Mouse (Mus musculus): Measurements from ENCODE around the gene Kcnq5. TPM values are rescaled to one million over a fixed set of nuclear protein-coding genes. Genes with fewer than 3 reads are reported as not detected.

The Kcnq5 gene
- total and polyA plus RNA-seq, 2 experiments from 2014 or later, result 1.4 to 1.7 TPM

- H3K4me3 ChIP-seq (ENCODE audit: low read depth, low read length), result no peak overlapping the region
- no peak overlapping the region for H3K27ac ChIP-seq (ENCODE audit: low read depth)
- no peaks in the 10 kb centered on the region for H3K36me3 ChIP-seq (replicated peaks; ENCODE audit: control insufficient read depth, insufficient read depth, low read length)
- no peaks in the 10 kb centered on the region for H3K9me3 ChIP-seq (replicated peaks; ENCODE audit: control insufficient read depth, low read length)
- DNase-seq (ENCODE audit: low spot score) (peak; percentile 21), ATAC-seq (ENCODE audit: insufficient read depth, low read depth) (no peak)
- H3K4me1 ChIP-seq (ENCODE audit: control insufficient read depth, insufficient read depth), result no peaks in the 10 kb centered on the region
- 51% methylated on average over 2 of the region's 2 CpGs for WGBS
- no peak overlapping the region for H3K4me2 ChIP-seq (ENCODE audit: low read depth, low read length)
- H3K9ac ChIP-seq (replicated peaks; ENCODE audit: low read depth, low read length), result no peak overlapping the region
- TF ChIP-seq CTCF (IDR thresholded peaks at IDR 0.05; ENCODE audit: low read depth), result peak; percentile 27
- no peak for TF ChIP-seq EP300 (IDR thresholded peaks at IDR 0.05; ENCODE audit: low read depth)
- H3K27me3 ChIP-seq (ENCODE audit: control insufficient read depth, insufficient read depth, low read length), result no peaks in the 10 kb centered on the region
These were observed 513.5 kb downstream of the Kcnq5 start for GRCm38 (mm10) chr1:21448227-21448626.

GRCm38 (mm10) chr1:21436753-21437152, 525.0 kb downstream of the Kcnq5 start:
- Histone ChIP-seq H3K9me3 (replicated peaks; ENCODE audit: control insufficient read depth, low read length) (no peaks in the 10 kb centered on the region), H3K27ac (ENCODE audit: low read depth) (no peak overlapping the region), H3K4me2 (ENCODE audit: low read depth, low read length) (no peak overlapping the region), H3K4me3 (ENCODE audit: low read depth, low read length) (no peak overlapping the region), H3K9ac (replicated peaks; ENCODE audit: low read depth, low read length) (no peak overlapping the region), H3K36me3 (replicated peaks; ENCODE audit: control insufficient read depth, insufficient read depth, low read length) (no peaks in the 10 kb centered on the region), H3K27me3 (ENCODE audit: control insufficient read depth, insufficient read depth, low read length) (no peaks in the 10 kb centered on the region), H3K4me1 (ENCODE audit: control insufficient read depth, insufficient read depth) (no peaks in the 10 kb centered on the region)
- TF ChIP-seq CTCF (IDR thresholded peaks at IDR 0.05; ENCODE audit: low read depth), result no peak
- no peak for TF ChIP-seq EP300 (IDR thresholded peaks at IDR 0.05; ENCODE audit: low read depth)
- DNase-seq (ENCODE audit: low spot score), result no peak
- WGBS, result 70% methylated on average over 3 of the region's 3 CpGs
- no peak for ATAC-seq (ENCODE audit: insufficient read depth, low read depth)

- TF ChIP-seq EP300 (IDR thresholded peaks at IDR 0.05; ENCODE audit: low read depth) (no peak), CTCF (IDR thresholded peaks at IDR 0.05; ENCODE audit: low read depth) (no peak)
- no peaks in the 10 kb centered on the region for H3K4me1 ChIP-seq (ENCODE audit: control insufficient read depth, insufficient read depth)
- H3K9ac ChIP-seq (replicated peaks; ENCODE audit: low read depth, low read length), result no peak overlapping the region
- H3K27ac ChIP-seq (ENCODE audit: low read depth), result no peak overlapping the region
- H3K36me3 ChIP-seq (replicated peaks; ENCODE audit: control insufficient read depth, insufficient read depth, low read length), result no peaks in the 10 kb centered on the region
- WGBS, result 45% methylated on average over 3 of the region's 3 CpGs
- no peak overlapping the region for H3K4me3 ChIP-seq (ENCODE audit: low read depth, low read length)
- ATAC-seq (ENCODE audit: insufficient read depth, low read depth), result no peak
- H3K27me3 ChIP-seq (ENCODE audit: control insufficient read depth, insufficient read depth, low read length), result no peaks in the 10 kb centered on the region
- DNase-seq (ENCODE audit: low spot score), result no peak
- H3K4me2 ChIP-seq (ENCODE audit: low read depth, low read length), result no peak overlapping the region
- H3K9me3 ChIP-seq (replicated peaks; ENCODE audit: control insufficient read depth, low read length), result no peaks in the 10 kb centered on the region
These were observed 526.9 kb downstream of the Kcnq5 start for GRCm38 (mm10) chr1:21434853-21435252.

- 75% methylated on average over 3 of the region's 3 CpGs for WGBS
- Histone ChIP-seq H3K27me3 (ENCODE audit: control insufficient read depth, insufficient read depth, low read length) (no peaks in the 10 kb centered on the region), H3K4me3 (ENCODE audit: low read depth, low read length) (no peak overlapping the region), H3K4me2 (ENCODE audit: low read depth, low read length) (no peak overlapping the region), H3K9ac (replicated peaks; ENCODE audit: low read depth, low read length) (no peak overlapping the region), H3K36me3 (replicated peaks; ENCODE audit: control insufficient read depth, insufficient read depth, low read length) (no peaks in the 10 kb centered on the region), H3K27ac (ENCODE audit: low read depth) (no peak overlapping the region), H3K4me1 (ENCODE audit: control insufficient read depth, insufficient read depth) (no peaks in the 10 kb centered on the region), H3K9me3 (replicated peaks; ENCODE audit: control insufficient read depth, low read length) (no peaks in the 10 kb centered on the region)
- ATAC-seq (ENCODE audit: insufficient read depth, low read depth) (no peak), DNase-seq (ENCODE audit: low spot score) (no peak)
- no peak for TF ChIP-seq EP300 (IDR thresholded peaks at IDR 0.05; ENCODE audit: low read depth)
- TF ChIP-seq CTCF (IDR thresholded peaks at IDR 0.05; ENCODE audit: low read depth), result no peak
These were observed 530.1 kb downstream of the Kcnq5 start for GRCm38 (mm10) chr1:21431666-21432065.

- H3K4me3 ChIP-seq (ENCODE audit: low read depth, low read length), result no peak overlapping the region
- WGBS, result 73% methylated on average over 4 of the region's 4 CpGs
- H3K36me3 ChIP-seq (replicated peaks; ENCODE audit: control insufficient read depth, insufficient read depth, low read length), result no peaks in the 10 kb centered on the region
- H3K27me3 ChIP-seq (ENCODE audit: control insufficient read depth, insufficient read depth, low read length), result no peaks in the 10 kb centered on the region
- no peaks in the 10 kb centered on the region for H3K4me1 ChIP-seq (ENCODE audit: control insufficient read depth, insufficient read depth)
- no peaks in the 10 kb centered on the region for H3K9me3 ChIP-seq (replicated peaks; ENCODE audit: control insufficient read depth, low read length)
- no peak for DNase-seq (ENCODE audit: low spot score)
- H3K27ac ChIP-seq (ENCODE audit: low read depth), result no peak overlapping the region
- no peak overlapping the region for H3K9ac ChIP-seq (replicated peaks; ENCODE audit: low read depth, low read length)
- no peak overlapping the region for H3K4me2 ChIP-seq (ENCODE audit: low read depth, low read length)
- no peak for ATAC-seq (ENCODE audit: insufficient read depth, low read depth)
- TF ChIP-seq EP300 (IDR thresholded peaks at IDR 0.05; ENCODE audit: low read depth) (no peak), CTCF (IDR thresholded peaks at IDR 0.05; ENCODE audit: low read depth) (no peak)
These were observed 533.7 kb downstream of the Kcnq5 start for GRCm38 (mm10) chr1:21428079-21428478.

GRCm38 (mm10) chr1:21425654-21426053, 536.1 kb downstream of the Kcnq5 start:
- Histone ChIP-seq H3K36me3 (replicated peaks; ENCODE audit: control insufficient read depth, insufficient read depth, low read length) (no peaks in the 10 kb centered on the region), H3K9me3 (replicated peaks; ENCODE audit: control insufficient read depth, low read length) (no peaks in the 10 kb centered on the region), H3K27ac (ENCODE audit: low read depth) (no peak overlapping the region), H3K4me1 (ENCODE audit: control insufficient read depth, insufficient read depth) (no peaks in the 10 kb centered on the region), H3K9ac (replicated peaks; ENCODE audit: low read depth, low read length) (no peak overlapping the region), H3K4me3 (ENCODE audit: low read depth, low read length) (no peak overlapping the region), H3K4me2 (ENCODE audit: low read depth, low read length) (no peak overlapping the region), H3K27me3 (ENCODE audit: control insufficient read depth, insufficient read depth, low read length) (no peaks in the 10 kb centered on the region)
- no peak for DNase-seq (ENCODE audit: low spot score)
- ATAC-seq (ENCODE audit: insufficient read depth, low read depth), result no peak
- TF ChIP-seq CTCF (IDR thresholded peaks at IDR 0.05; ENCODE audit: low read depth), result no peak
- no peak for TF ChIP-seq EP300 (IDR thresholded peaks at IDR 0.05; ENCODE audit: low read depth)
- WGBS, result 80% methylated on average over 2 of the region's 2 CpGs
